Mouse (Mus musculus): ENCODE results near the gene Kirrel3. TPM values are rescaled to one million over a fixed set of nuclear protein-coding genes. Genes with fewer than 3 reads are reported as not detected.

Kirrel3 gene
- polyA plus RNA-seq, 1 experiment from 2014 or later: 6.9 TPM

GRCm38 (mm10) chr9:34463666-34464065 lies 22.0 kb upstream of the Kirrel3 start:
- Histone ChIP-seq H3K4me3 (ENCODE audit: low read depth, low read length) (no peak overlapping the region), H3K9me3 (ENCODE audit: control insufficient read depth, low read length) (no peaks in the 10 kb centered on the region), H3K9ac (ENCODE audit: low read depth, low read length) (no peak overlapping the region), H3K4me1 (ENCODE audit: control insufficient read depth, insufficient read depth, low read length) (no peaks in the 10 kb centered on the region), H3K36me3 (ENCODE audit: control insufficient read depth, insufficient read depth, low read length) (no peaks in the 10 kb centered on the region), H3K27ac (replicated peaks; ENCODE audit: low read depth, low read length) (no peak overlapping the region), H3K4me2 (ENCODE audit: low read depth, low read length) (no peak overlapping the region), H3K27me3 (replicated peaks; ENCODE audit: control insufficient read depth, insufficient read depth, low read length) (no peaks in the 10 kb centered on the region)
- DNase-seq (ENCODE audit: low spot score): peak; percentile 12
- WGBS: 60% methylated on average over 2 of the region's 2 CpGs
- ATAC-seq (ENCODE audit: low read depth): no peak

GRCm38 (mm10) chr9:34466058-34466457 lies 19.6 kb upstream of the Kirrel3 start:
- H3K4me1 ChIP-seq (ENCODE audit: control insufficient read depth, insufficient read depth, low read length): no peaks in the 10 kb centered on the region
- H3K9ac ChIP-seq (ENCODE audit: low read depth, low read length): no peak overlapping the region
- H3K27ac ChIP-seq (replicated peaks; ENCODE audit: low read depth, low read length): no peak overlapping the region
- DNase-seq (ENCODE audit: low spot score) (no peak), ATAC-seq (ENCODE audit: low read depth) (no peak)
- H3K4me3 ChIP-seq (ENCODE audit: low read depth, low read length): no peak overlapping the region
- H3K4me2 ChIP-seq (ENCODE audit: low read depth, low read length): no peak overlapping the region
- H3K27me3 ChIP-seq (replicated peaks; ENCODE audit: control insufficient read depth, insufficient read depth, low read length): no peaks in the 10 kb centered on the region
- H3K9me3 ChIP-seq (ENCODE audit: control insufficient read depth, low read length): no peaks in the 10 kb centered on the region
- H3K36me3 ChIP-seq (ENCODE audit: control insufficient read depth, insufficient read depth, low read length): no peaks in the 10 kb centered on the region
- WGBS: 62% methylated on average over 3 of the region's 3 CpGs

- no peak for DNase-seq (ENCODE audit: low spot score)
- H3K4me3 ChIP-seq (ENCODE audit: low read depth, low read length): no peak overlapping the region
- 88% methylated on average over 3 of the region's 3 CpGs for WGBS
- no peaks in the 10 kb centered on the region for H3K9me3 ChIP-seq (ENCODE audit: control insufficient read depth, low read length)
- no peaks in the 10 kb centered on the region for H3K27me3 ChIP-seq (replicated peaks; ENCODE audit: control insufficient read depth, insufficient read depth, low read length)
- no peak overlapping the region for H3K27ac ChIP-seq (replicated peaks; ENCODE audit: low read depth, low read length)
- no peak overlapping the region for H3K9ac ChIP-seq (ENCODE audit: low read depth, low read length)
- no peaks in the 10 kb centered on the region for H3K36me3 ChIP-seq (ENCODE audit: control insufficient read depth, insufficient read depth, low read length)
- ATAC-seq (ENCODE audit: low read depth): no peak
- H3K4me1 ChIP-seq (ENCODE audit: control insufficient read depth, insufficient read depth, low read length): no peaks in the 10 kb centered on the region
- no peak overlapping the region for H3K4me2 ChIP-seq (ENCODE audit: low read depth, low read length)
These were observed 16.5 kb upstream of the Kirrel3 start for GRCm38 (mm10) chr9:34469180-34469579.

- H3K36me3 ChIP-seq (ENCODE audit: control insufficient read depth, insufficient read depth, low read length): no peaks in the 10 kb centered on the region
- ATAC-seq (ENCODE audit: low read depth) (no peak; the same call in 1 of the 2 replicates), DNase-seq (ENCODE audit: low spot score) (peak; percentile 45)
- H3K4me2 ChIP-seq (ENCODE audit: low read depth, low read length): no peak overlapping the region
- H3K4me1 ChIP-seq (ENCODE audit: control insufficient read depth, insufficient read depth, low read length): 0 out of 2 replicates have a peak, but pooled peaks cover 4% of the 10 kb centered on the region
- H3K9me3 ChIP-seq (ENCODE audit: control insufficient read depth, low read length): no peaks in the 10 kb centered on the region
- 32% methylated on average over 5 of the region's 5 CpGs for WGBS
- H3K27ac ChIP-seq (replicated peaks; ENCODE audit: low read depth, low read length): no peak overlapping the region
- H3K27me3 ChIP-seq (replicated peaks; ENCODE audit: control insufficient read depth, insufficient read depth, low read length): no peaks in the 10 kb centered on the region
- H3K4me3 ChIP-seq (ENCODE audit: low read depth, low read length): no peak overlapping the region
- H3K9ac ChIP-seq (ENCODE audit: low read depth, low read length): no peak overlapping the region
These were observed 9.5 kb upstream of the Kirrel3 start for GRCm38 (mm10) chr9:34476206-34476605.

GRCm38 (mm10) chr9:34478494-34478893 lies 7.2 kb upstream of the Kirrel3 start:
- Histone ChIP-seq H3K9me3 (ENCODE audit: control insufficient read depth, low read length) (no peaks in the 10 kb centered on the region), H3K4me3 (ENCODE audit: low read depth, low read length) (no peak overlapping the region), H3K27me3 (replicated peaks; ENCODE audit: control insufficient read depth, insufficient read depth, low read length) (no peaks in the 10 kb centered on the region), H3K4me2 (ENCODE audit: low read depth, low read length) (no peak overlapping the region), H3K4me1 (ENCODE audit: control insufficient read depth, insufficient read depth, low read length) (0 out of 2 replicates have a peak, but pooled peaks cover 4% of the 10 kb centered on the region), H3K36me3 (ENCODE audit: control insufficient read depth, insufficient read depth, low read length) (no peaks in the 10 kb centered on the region), H3K9ac (ENCODE audit: low read depth, low read length) (no peak overlapping the region), H3K27ac (replicated peaks; ENCODE audit: low read depth, low read length) (no peak overlapping the region)
- WGBS: 90% methylated on average over 2 of the region's 2 CpGs
- DNase-seq (ENCODE audit: low spot score): no peak
- ATAC-seq (ENCODE audit: low read depth): no peak

- DNase-seq (ENCODE audit: low spot score): no peak
- Histone ChIP-seq H3K4me1 (ENCODE audit: control insufficient read depth, insufficient read depth, low read length) (0 out of 2 replicates have a peak, but pooled peaks cover 5% of the 10 kb centered on the region), H3K9me3 (ENCODE audit: control insufficient read depth, low read length) (no peaks in the 10 kb centered on the region)
These were observed 2.5 kb upstream of the Kirrel3 start for GRCm38 (mm10) chr9:34483236-34483635.

GRCm38 (mm10) chr9:34484665-34485064 lies 1.0 kb upstream of the Kirrel3 start:
- H3K4me3 ChIP-seq (ENCODE audit: low read depth, low read length): no peak overlapping the region
- H3K9me3 ChIP-seq (ENCODE audit: control insufficient read depth, low read length): no peaks in the 10 kb centered on the region
- no peak overlapping the region for H3K4me2 ChIP-seq (ENCODE audit: low read depth, low read length)
- no peaks in the 10 kb centered on the region for H3K36me3 ChIP-seq (ENCODE audit: control insufficient read depth, insufficient read depth, low read length)
- H3K9ac ChIP-seq (ENCODE audit: low read depth, low read length): no peak overlapping the region
- H3K27me3 ChIP-seq (replicated peaks; ENCODE audit: control insufficient read depth, insufficient read depth, low read length): peaks cover 23% of the 10 kb centered on the region
- peak; percentile 38 for DNase-seq (ENCODE audit: low spot score)
- 0 out of 2 replicates have a peak, but pooled peaks cover 5% of the 10 kb centered on the region for H3K4me1 ChIP-seq (ENCODE audit: control insufficient read depth, insufficient read depth, low read length)
- no peak overlapping the region for H3K27ac ChIP-seq (replicated peaks; ENCODE audit: low read depth, low read length)
- WGBS: 34% methylated on average over 6 of the region's 6 CpGs
- ATAC-seq (ENCODE audit: low read depth): no peak

More at GRCm38 (mm10) chr9:34483236-34483635, 2.5 kb upstream of the Kirrel3 start:
- H3K4me3 ChIP-seq (ENCODE audit: low read depth, low read length): no peak overlapping the region
- H3K27ac ChIP-seq (replicated peaks; ENCODE audit: low read depth, low read length): no peak overlapping the region
- no peak overlapping the region for H3K9ac ChIP-seq (ENCODE audit: low read depth, low read length)
- ATAC-seq (ENCODE audit: low read depth): no peak
- H3K36me3 ChIP-seq (ENCODE audit: control insufficient read depth, insufficient read depth, low read length): no peaks in the 10 kb centered on the region
- 76% methylated on average over 2 of the region's 2 CpGs for WGBS
- H3K4me2 ChIP-seq (ENCODE audit: low read depth, low read length): no peak overlapping the region
- peaks cover 20% of the 10 kb centered on the region for H3K27me3 ChIP-seq (replicated peaks; ENCODE audit: control insufficient read depth, insufficient read depth, low read length)

GRCm38 (mm10) chr9:34488267-34488666 lies 2.6 kb downstream of the Kirrel3 start:
- 0% methylated on average over 9 of the region's 9 CpGs for WGBS
- Histone ChIP-seq H3K4me1 (ENCODE audit: control insufficient read depth, insufficient read depth, low read length) (0 out of 2 replicates have a peak, but pooled peaks cover 5% of the 10 kb centered on the region), H3K4me2 (ENCODE audit: low read depth, low read length) (peak overlapping the region; percentile 89), H3K36me3 (ENCODE audit: control insufficient read depth, insufficient read depth, low read length) (no peaks in the 10 kb centered on the region), H3K27ac (replicated peaks; ENCODE audit: low read depth, low read length) (no peak overlapping the region), H3K27me3 (replicated peaks; ENCODE audit: control insufficient read depth, insufficient read depth, low read length) (peaks cover 39% of the 10 kb centered on the region), H3K4me3 (ENCODE audit: low read depth, low read length) (peak overlapping the region; percentile 65), H3K9me3 (ENCODE audit: control insufficient read depth, low read length) (no peaks in the 10 kb centered on the region), H3K9ac (ENCODE audit: low read depth, low read length) (peak overlapping the region; percentile 68)
- peak; percentile 10; the same call in 1 of the 2 replicates for ATAC-seq (ENCODE audit: low read depth)
- DNase-seq (ENCODE audit: low spot score): peak; percentile 11

GRCm38 (mm10) chr9:34488700-34489315 lies 3.1 kb downstream of the Kirrel3 start:
- H3K4me3 ChIP-seq (ENCODE audit: low read depth, low read length): peak overlapping the region; percentile 65
- H3K27ac ChIP-seq (replicated peaks; ENCODE audit: low read depth, low read length): no peak overlapping the region
- 0 out of 2 replicates have a peak, but pooled peaks cover 5% of the 10 kb centered on the region for H3K4me1 ChIP-seq (ENCODE audit: control insufficient read depth, insufficient read depth, low read length)
- peak overlapping the region; percentile 89 for H3K4me2 ChIP-seq (ENCODE audit: low read depth, low read length)
- DNase-seq (ENCODE audit: low spot score): peak; percentile 86
- under 1% methylated on average over 32 of the region's 53 CpGs for WGBS
- H3K36me3 ChIP-seq (ENCODE audit: control insufficient read depth, insufficient read depth, low read length): no peaks in the 10 kb centered on the region
- peak overlapping the region; percentile 68 for H3K9ac ChIP-seq (ENCODE audit: low read depth, low read length)
- H3K27me3 ChIP-seq (replicated peaks; ENCODE audit: control insufficient read depth, insufficient read depth, low read length): peaks cover 39% of the 10 kb centered on the region
- no peaks in the 10 kb centered on the region for H3K9me3 ChIP-seq (ENCODE audit: control insufficient read depth, low read length)
- ATAC-seq (ENCODE audit: low read depth): peak; percentile 62; the same call in 1 of the 2 replicates
